Mouse (Mus musculus) forelimb bud, embryonic 11.5 days (tissue): ENCODE data around the gene Cadps.

ENCODE experiments used
- DNase-seq: peaks from one replicate; pipeline ENCODE4 v3.0.0-alpha.2; 2012; ENCODE audit warnings: low read depth, low spot score

Gene Cadps

DNA sequence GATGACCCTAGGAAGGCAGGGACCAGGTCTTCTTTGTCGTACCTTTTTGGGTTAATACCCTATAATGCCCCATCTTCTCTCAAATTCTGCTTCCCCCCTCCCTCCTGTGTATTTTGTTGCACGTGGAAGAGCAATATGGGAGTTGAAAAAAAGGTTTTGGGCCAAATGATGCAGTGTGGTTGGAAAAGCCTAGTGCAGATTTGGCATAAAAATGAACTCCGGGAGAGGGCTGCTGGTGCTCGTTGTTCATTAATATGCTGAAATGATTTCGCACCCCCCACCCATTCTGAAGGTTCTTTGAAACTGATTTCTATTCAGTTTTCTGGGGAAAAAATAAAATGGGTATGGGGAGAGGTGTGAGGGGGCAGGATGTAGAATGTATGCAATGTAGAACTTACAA is 295.6 kb downstream of the Cadps start:
- DNase-seq, result no peak

DNA sequence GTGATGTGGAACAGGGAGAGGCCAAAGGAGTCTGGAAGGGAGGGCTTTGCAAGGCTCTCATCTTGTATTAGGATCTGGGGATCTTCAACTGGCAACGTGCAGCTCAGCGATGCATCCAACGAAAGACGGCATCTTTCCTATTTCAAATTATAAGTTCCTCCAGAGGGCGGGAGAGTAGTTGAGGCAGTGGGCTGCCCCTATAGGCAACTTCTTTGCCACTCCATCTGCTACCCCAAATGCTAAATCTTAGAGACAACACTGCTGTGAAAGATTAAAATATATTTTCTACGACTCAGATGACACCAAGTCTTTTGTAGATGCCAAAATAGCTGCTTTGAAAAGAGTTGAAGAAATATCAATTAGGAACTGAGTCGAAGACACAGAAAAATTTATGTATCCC is 315.9 kb downstream of the Cadps start:
- DNase-seq, result no peak

DNA sequence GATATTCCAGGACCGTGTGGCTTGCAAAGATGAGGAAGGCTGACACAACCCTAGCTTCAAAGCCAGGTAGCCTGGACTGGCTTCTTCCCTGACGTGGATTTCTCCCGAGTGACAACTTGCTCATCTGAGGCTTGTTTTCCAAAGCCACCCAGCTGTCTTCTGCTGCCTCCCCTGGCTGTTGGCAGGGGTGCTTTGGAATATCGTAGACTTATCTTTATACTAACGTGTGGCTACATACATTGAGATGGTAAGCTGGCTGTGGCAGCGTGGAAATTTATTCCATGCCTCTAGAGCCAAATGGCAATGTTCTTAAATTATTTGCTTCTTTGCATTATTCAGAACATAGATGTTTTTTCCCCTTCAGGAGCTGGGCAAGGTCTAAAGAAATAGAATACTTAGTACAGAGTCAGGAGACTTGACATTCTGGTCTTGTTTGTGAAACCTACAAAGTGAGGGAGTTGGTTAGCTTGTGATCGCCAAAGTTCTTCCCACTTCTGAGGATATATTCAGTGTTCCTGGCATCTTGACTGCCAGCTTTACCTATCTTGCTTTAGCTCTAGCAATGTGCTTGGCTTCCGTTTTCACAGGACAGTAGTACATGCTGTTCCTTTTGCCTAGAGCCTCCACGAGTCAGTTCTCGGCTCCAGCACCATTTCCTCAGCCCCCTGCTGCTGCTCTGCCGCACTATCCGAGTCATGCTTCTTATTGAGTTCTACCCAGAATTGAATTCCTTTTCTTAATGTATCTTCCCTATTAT is 318.5 kb downstream of the Cadps start:
- DNase-seq, result no peak

DNA sequence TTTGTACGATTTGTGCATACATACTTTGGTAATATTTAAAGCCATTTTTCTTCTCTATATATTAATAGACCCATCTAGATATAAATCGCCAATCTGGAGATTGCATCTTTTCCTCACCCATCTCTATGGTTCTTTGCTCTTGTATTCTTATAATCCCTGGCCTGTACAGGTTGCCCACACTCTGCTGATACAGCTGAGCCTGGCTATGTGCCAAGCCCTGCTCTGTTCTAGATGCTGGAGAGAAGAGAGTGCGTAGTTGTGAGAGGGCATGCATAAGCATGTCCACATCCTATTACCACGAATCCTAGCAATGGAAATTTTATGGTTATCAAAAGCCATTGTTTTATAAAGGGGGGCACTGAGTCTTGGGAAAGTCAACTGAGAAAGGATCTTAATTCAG is 360.7 kb downstream of the Cadps start:
- no peak for DNase-seq

DNA sequence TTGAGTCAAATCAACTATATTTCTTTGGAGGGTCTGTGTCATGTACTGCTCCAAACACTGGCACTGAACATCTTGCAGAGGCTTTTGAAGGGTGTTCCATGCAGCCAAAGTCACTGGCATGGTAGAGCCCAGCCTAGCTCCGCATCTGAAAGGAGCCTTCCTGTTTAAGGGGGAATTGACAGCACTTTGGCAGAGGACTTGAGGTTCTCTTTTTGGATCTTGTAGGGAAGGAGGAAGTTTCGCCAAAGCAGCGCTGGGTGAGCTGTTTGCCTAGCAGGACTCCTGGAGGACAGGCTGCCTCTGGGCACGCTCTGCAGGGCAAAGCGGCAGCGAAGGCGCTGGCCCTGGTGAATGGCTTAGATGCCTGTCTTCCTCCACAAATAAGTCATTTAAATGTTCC is 363.2 kb downstream of the Cadps start:
- no peak for DNase-seq

DNA sequence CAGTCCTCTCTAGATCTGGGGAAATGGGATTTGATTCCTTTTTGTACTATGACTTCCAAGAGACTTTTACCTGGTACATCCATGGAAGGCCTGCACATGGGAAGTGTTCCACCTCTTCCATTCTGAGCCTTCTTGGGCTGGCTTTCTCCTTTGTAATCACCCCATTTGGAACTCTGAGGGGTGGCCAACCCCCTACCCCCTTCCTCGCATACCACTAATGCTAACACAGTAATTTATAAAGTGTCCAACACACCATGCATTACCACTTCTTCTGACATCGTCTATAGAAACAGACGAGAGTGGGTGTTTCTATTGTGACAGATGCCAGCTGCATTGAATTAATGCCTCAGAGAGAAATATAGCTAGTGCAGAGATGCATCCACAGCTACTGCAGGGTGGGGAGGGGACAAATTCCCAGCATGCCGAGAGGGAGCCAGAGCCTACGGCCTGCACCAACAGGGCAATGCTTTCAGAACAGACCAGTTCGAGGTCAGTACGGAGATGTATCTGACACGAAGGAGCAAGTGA is 367.8 kb downstream of the Cadps start:
- DNase-seq, result no peak

DNA sequence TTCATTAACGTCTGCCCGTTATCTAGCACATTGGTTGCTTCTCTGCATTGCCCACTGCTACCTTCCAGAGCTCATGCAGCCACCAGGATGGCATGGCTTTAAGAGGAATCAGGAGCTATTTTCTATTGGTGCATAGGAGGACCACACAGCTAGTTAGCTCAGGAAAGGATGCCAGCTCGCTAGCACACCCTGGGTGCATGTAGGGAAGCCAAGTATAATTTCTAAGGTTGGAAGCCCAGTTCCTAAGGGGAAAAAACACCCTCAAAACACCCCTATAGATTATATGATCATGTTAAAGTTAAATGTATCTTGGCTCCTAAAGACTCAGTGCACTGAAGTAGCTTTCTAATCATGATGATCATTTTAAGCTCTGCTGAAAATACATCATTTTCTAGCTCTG is 372.1 kb downstream of the Cadps start:
- DNase-seq, result no peak

DNA sequence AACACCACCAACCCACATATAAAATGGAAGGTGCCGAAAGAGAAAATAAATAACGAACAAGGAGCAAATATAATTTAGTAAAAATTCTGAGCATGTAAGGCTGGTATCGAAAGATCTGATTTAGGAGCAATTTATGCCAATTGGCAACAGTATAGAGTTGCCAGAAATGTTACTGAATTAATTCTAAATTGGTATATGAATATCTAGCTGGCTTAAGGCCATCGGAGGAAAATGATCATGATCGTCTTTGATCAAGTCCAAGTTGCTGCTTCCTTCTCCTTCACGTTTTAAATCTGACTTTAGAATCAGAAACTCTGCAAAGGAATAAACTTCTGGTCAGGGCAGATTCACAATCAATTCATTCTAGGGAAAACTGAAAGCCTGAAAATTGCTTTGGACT is 374.0 kb downstream of the Cadps start:
- DNase-seq, result no peak

DNA sequence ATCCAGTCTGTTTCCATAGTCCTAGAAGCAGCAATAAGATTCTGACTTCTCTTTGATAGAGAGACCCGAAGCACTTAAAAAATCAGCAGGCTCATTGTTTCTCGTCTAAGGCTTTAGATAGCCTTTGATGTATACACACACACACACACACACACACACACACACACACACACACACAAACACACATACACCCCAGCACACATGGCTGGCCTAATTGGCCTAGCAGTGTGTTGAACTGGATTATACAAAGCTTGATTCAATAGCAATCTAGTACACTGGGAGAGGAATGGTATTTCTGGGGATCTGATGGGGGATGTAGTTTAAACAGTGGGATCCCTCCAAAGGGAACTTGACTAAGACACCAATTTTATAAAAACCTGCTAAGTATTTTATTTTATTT is 381.9 kb downstream of the Cadps start:
- no peak for DNase-seq

DNA sequence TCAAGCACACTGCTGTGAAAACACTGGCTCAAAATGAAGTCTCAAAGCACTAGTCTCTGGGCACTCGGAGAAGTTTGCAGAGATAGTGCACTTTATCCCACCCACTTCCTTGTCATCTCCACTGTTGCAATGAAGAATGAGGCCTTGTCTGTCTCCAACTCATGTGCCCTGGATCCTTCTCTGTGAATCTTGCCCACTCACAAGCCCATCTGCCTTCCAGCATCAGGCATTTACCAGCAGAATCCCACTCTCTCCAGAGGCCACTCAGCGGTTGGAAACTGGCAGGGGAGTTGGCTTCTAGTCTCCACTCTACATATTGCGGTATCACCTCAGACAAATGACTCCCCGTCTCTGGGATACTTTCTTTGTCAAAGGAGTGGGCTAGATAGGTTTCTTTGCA is 384.9 kb downstream of the Cadps start:
- DNase-seq, result no peak

DNA sequence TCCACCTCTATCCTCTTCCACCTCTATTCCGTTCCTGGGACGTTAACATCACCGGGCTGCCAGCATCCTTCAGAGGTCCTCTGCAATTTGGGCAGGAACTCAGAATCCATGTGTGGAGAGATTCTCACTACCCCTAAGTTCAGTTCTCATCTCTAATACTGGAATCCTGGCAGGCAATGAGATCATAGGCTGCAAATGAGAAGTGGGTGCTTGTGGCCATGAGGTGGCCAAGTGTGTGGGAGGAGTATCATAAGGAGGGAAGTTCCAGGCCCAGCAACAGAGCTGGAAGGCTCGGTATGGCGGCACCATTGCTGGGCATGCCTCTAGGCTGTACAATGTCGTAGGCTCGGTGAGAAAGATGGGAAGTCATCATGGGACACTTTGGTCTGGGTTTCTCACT is 385.5 kb downstream of the Cadps start:
- no peak for DNase-seq

DNA sequence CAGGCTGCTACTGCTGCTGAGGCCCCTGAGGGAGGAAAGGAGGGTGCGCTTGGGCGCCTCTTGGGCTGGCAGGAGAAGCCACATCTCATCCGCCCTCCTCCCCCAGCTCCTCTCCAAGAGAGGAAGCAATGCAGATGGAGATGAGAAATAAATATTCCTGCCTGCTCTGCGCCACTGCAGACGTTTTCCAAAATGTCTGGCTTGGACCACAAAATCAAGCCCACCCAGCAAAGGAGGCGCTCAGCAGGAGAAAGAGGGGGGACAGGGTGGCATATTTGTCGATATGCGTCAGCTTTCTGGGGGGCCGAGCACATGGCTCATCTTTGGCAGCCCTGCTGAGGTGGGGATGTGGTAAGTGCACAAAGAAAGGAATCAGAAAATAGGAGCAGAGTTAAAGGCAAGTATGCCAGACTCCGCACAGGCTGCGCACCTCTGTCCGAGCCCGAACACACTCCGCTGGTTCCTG is 385.9 kb downstream of the Cadps start:
- DNase-seq, result no peak

DNA sequence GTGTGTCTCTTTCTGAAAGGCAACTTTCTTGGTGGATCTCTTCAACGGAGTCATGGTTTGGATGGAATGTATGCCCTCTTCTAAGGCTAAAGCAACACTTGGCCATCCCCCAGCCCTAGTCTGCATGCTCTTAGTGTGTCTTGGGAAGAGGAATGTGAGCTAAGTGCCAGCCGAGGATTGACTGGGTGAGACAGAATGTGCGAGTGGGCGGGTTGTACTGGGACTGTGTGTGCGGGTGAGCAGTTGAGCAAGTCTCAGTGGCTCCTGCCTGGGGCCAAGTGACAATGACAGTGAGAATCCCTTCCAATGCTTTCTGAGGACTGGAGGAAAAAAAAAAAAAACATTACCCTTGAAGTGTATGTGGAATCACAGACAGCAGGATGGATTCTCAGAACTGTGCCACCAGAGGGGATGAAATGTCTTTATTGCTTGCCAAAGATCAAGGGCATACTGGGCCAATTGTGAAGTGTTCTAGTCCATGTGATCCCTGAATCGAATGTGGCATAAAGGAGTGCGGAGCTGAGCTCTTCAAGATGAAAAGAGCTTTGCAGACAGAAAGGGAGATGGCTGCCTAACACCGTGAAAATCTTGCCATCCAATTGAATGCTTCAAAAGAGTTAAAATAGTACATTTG is 394.7 kb downstream of the Cadps start:
- DNase-seq, result no peak

DNA sequence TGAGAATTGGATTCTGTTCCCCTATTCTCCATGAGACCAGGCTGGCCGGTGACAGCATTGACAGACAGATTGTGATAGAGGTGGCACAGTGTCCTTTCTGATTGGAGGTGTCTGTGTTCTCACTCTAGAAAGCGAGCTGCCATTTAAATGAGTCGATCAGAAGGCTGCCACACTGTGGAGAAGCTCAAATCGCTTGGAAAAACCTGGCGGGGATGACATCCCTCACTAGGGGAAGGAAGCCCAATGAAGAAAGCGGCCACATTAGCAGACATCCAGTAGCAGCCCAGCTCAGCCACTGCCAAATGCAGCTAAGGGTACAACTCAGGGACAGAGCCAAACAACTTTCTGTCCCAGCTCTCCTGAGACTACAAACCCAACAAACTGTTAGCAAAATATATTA is 397.6 kb downstream of the Cadps start:
- no peak for DNase-seq

DNA sequence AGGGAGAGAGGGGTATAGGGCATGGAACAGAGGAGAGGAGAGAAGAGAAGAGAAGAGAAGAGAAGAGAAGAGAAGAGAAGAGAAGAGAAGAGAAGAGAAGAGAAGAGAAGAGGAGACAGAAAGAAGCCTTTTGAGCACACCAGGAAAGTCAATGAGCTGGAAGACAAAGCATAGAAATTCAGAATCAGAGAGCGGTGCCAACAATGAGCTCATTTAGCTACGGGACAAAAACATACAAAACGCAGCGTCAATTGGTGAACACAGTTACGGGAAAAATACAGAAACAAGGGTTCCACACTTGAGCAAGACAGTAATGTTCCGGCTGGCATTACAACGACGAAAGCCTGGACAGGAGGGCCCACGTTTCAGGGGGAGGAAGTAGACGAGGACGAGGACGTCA is 412.6 kb downstream of the Cadps start:
- no peak for DNase-seq

DNA sequence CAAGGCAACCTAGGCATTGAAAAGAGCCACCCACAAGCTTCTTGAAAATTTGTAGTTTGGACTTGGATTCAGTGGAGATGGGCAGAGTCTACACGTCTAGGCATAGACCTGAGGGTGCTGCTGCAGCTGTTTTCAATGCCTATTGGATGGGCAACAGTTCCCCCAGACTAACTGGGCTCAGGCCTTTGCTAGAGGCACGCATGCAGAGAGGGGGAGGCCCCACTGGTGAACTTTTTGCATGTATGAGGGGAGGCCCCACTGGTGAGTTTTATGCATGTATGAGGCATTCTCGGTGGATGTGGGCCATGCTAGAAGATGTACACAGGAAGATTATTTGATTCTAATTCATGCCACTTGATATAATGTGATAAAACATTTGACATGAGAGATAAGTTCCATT is 413.1 kb downstream of the Cadps start:
- DNase-seq, result no peak

DNA sequence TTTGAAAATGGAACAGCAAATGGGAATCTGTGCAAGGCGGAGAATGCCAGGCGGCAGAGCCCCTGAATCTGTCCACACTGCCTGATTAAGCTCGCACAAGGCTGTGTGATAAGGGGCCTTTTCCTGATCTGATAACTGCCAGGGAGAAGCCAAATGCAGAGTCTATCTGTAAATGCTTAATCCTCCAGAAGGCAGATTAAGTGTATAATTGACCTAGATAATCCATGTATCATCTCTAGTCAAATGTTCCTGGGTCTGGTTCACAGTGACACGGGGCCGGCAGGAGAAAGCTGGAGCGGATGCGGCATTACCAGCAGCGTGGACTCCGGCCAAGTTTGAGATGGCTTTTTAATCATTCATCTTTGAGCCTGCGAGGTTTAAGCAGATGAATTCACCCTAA is 416.3 kb downstream of the Cadps start:
- no peak for DNase-seq

DNA sequence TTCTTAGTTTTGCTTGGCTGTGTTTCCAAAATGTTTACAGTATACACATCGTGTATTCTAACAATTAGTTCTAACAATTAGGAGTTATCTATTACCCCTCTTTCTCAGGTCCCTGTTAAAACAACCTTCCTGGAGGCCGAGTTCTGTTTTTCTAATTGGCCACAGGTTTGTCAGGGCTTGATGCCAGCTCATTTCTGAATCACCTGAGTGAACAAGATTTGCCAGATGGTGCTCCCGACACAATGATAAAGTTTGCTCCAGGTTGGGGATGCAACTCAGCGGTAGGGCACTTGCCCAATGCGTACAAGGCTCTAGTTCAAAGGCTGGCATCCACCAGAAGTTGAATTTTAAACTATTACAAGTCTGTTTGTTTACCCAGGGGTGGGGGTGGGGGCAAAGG is 417.7 kb downstream of the Cadps start:
- DNase-seq, result no peak

DNA sequence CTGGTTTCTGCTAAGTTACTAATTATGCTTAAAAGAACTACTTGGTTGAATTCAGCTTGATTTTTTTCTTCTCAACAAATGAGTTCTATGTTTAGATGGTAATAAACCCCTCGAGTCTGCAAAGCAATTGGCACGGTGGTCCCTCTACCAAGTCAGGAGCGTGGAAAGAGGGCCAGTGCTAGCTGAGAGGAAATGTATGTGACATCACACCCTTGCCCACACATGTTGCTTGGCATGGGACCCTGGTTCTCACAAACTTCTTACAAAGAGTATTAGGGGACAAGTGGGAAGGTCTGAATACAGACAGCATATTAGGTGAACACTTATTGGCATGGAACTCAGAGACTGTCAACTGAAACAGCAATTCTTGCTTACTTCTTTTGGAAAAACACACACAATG is 418.2 kb downstream of the Cadps start:
- DNase-seq, result no peak

DNA sequence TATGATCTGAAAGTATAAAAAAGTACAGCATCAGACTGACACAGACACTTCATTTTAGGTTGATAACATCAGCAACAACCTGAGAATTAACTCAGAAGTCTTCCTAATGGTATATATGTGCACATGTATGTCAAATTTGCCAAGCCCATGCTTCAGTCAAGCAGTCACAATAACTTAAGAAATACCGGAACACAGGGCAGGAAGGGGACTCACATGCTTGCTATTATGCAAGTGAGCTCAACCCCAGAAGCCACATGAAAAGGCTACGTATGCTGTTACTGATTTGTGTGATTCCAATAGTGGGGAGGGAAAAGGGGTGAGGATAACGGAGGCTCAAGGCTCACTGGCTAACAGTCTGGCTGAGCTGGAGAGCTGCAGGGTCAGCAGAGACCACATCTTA is 418.8 kb downstream of the Cadps start:
- no peak for DNase-seq

DNA sequence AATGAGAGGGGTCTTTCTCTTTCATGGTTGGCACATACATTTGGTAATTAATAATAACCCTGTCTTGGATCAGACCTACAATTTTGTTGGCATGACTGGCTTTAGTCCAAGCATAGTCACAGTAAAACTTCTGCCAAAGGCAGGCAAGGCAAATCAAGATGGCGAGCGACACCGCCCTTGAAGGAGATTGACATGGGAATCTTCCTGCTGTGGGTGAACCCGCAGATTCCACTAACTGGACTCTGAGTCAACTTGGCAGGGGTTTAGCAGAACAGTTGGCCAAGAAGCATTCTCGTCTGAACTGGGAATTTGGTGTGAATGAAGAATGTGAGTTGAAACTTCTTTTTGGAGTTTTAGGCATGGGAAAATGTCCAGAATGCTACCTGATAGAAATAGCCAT is 422.8 kb downstream of the Cadps start:
- DNase-seq, result no peak

DNA sequence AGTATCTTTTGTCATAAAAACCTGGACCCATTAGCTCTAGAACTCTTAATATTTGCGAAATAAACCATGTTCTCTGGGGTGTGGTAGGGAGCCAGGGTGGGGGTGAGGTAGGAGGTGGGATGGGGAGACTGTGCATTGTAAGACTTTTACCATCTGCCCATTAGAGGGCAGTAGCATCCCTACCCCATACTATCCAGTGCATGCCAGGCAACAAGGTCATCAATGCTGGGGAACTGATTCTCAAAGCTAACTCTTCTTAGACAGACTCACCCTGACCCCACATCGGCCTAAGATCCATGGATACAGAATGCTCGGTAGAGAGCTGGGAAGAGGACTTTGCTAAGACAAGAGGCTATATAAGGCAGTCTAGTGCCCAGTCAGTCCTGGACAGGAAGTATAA is 425.3 kb downstream of the Cadps start:
- no peak for DNase-seq

DNA sequence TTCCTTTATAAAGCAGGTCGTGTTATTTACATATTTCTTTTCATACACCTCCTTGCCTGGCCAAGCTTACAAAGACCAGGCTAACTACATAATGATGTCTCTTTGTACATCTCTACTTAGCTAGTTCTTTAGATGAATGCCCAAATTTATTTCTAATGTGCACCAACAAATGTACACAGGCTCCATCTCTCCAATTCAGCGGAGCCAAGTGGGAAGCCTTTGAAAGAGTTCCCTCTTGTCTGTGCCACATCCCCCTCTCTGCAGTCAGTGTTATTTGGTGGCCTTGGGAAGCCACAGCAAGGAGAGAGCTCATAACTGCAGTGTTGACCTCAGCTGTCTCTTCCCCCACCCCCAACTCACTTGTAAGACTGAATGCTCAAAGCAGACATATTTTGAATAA is 428.6 kb downstream of the Cadps start:
- no peak for DNase-seq
